Comparison of ENCODE assay signal across 17 mouse cellular contexts in the genomic region with DNA sequence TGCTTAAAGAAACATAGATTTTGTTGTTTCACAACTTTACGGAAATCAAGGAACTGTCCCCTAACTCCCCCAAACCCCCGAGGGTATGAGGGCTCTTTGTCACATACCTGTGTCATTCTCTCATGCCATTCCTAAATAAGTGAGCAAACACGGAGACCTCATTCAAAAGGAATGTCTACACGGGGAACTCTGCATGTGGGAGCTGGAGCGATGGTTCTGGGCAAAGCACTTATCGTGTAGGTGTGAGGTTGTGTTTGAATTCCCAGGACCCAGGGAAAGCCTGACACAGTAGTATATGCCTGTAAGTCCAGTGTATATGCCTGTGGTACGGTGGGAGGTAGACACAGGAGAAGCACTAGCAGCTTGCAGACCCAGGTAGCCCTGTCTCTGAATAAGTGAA.
"Had no signal": no experiment of that assay in that cellular context is flagged by ENCODE, and none has a peak within 500 bp of the region (broad histone marks: within the 10 kb centered on the region; RNA-seq: fewer than 3 reads in every experiment).

No protein-coding gene starts in this region.

- H3K36me3 ChIP-seq: liver, embryonic 12.5 days; midbrain, embryonic 10.5 days; midbrain, embryonic 12.5 days; neural tube, embryonic 13.5 days; neural tube, embryonic 15.5 days had no signal

- H3K4me2 ChIP-seq: liver, embryonic 12.5 days; midbrain, embryonic 12.5 days; neural tube, embryonic 13.5 days; neural tube, embryonic 15.5 days had no signal

- H3K9ac ChIP-seq: liver, embryonic 12.5 days; liver, embryonic 14.5 days; midbrain, embryonic 12.5 days; neural tube, embryonic 13.5 days; neural tube, embryonic 15.5 days had no signal

- H3K4me1 ChIP-seq: liver, embryonic 12.5 days; midbrain, embryonic 12.5 days had no signal

- ATAC-seq: liver, embryonic 12.5 days; midbrain, embryonic 16.5 days had no signal

- H3K4me3 ChIP-seq: liver, embryonic 12.5 days; midbrain, embryonic 10.5 days; midbrain, embryonic 12.5 days; myocyte; neural tube, embryonic 13.5 days; neural tube, embryonic 15.5 days had no signal

- H3K27me3 ChIP-seq: liver, embryonic 12.5 days; midbrain, embryonic 12.5 days; neural tube, embryonic 13.5 days; neural tube, embryonic 15.5 days had no signal

- H3K9me3 ChIP-seq: liver, embryonic 12.5 days; midbrain, embryonic 10.5 days; midbrain, embryonic 12.5 days; neural tube, embryonic 13.5 days; neural tube, embryonic 15.5 days had no signal

- H3K27ac ChIP-seq: liver, embryonic 12.5 days; liver, embryonic 14.5 days; midbrain, embryonic 10.5 days; midbrain, embryonic 12.5 days; neural tube, embryonic 13.5 days; neural tube, embryonic 15.5 days had no signal

- DNase-seq: midbrain, embryonic 14.5 days; retina, postnatal 1 day; right cerebral cortex, adult 18-20 months; right cerebral cortex, postnatal 25 days; right cerebral cortex, postnatal 4 days; spleen, adult 18-20 months; thymus, adult 18-20 months; thymus, postnatal 14 days; thymus, postnatal 36 days had no signal
